Mouse (Mus musculus) layer of hippocampus, postnatal 36 days (tissue): ENCODE measurements around the gene Arsg. TPM values are rescaled to one million over a fixed set of nuclear protein-coding genes. Genes with fewer than 3 reads are reported as not detected.

Experiments used
- DNase-seq, 2 experiments: peaks; one replicate each; pipeline ENCODE4 v3.0.0; 2022
- total RNA-seq, 2 experiments: library from RNA; stranded (reverse); gene quantifications; 2 replicates each; pipeline ENCODE4 v1.2.3; 2021

Arsg gene
- total RNA-seq, 2 experiments from 2014 or later: 9.6 to 12.2 TPM

- DNase-seq: no peak
Observed at GRCm38 (mm10) chr11:109546305-109547001, 73.3 kb downstream of the Arsg start.

- DNase-seq: no peak
Observed at GRCm38 (mm10) chr11:109547652-109548051, 74.5 kb downstream of the Arsg start.

GRCm38 (mm10) chr11:109549599-109550290, 76.6 kb downstream of the Arsg start:
- DNase-seq: no peak

- no peak for DNase-seq
Observed at GRCm38 (mm10) chr11:109553921-109554320, 80.7 kb downstream of the Arsg start.

GRCm38 (mm10) chr11:109554443-109554842, 81.3 kb downstream of the Arsg start:
- no peak for DNase-seq

GRCm38 (mm10) chr11:109556130-109556529, 83.0 kb downstream of the Arsg start:
- no peak for DNase-seq

- DNase-seq: no peak
Observed at GRCm38 (mm10) chr11:109557419-109557818, 84.2 kb downstream of the Arsg start.

GRCm38 (mm10) chr11:109559241-109559640, 86.1 kb downstream of the Arsg start:
- DNase-seq: no peak

GRCm38 (mm10) chr11:109560793-109561257, 87.7 kb downstream of the Arsg start:
- DNase-seq: no peak

- no peak for DNase-seq
Observed at GRCm38 (mm10) chr11:109561445-109561844, 88.3 kb downstream of the Arsg start.

GRCm38 (mm10) chr11:109563708-109564107, 90.5 kb downstream of the Arsg start:
- no peak for DNase-seq

GRCm38 (mm10) chr11:109564466-109565214, 91.5 kb downstream of the Arsg start:
- DNase-seq: no peak

GRCm38 (mm10) chr11:109569007-109569618, 95.9 kb downstream of the Arsg start:
- no peak for DNase-seq

- DNase-seq: no peak
Observed at GRCm38 (mm10) chr11:109569809-109570208, 96.6 kb downstream of the Arsg start.

GRCm38 (mm10) chr11:109572051-109572450, 98.9 kb downstream of the Arsg start:
- DNase-seq: no peak

- no peak for DNase-seq
Observed at GRCm38 (mm10) chr11:109574604-109575003, 101.4 kb downstream of the Arsg start.

- DNase-seq: no peak
Observed at GRCm38 (mm10) chr11:109575832-109576231, 102.7 kb downstream of the Arsg start.

GRCm38 (mm10) chr11:109578536-109578935, 105.4 kb downstream of the Arsg start:
- no peak for DNase-seq

GRCm38 (mm10) chr11:109579999-109580398, 106.8 kb downstream of the Arsg start:
- no peak for DNase-seq

- DNase-seq: no peak
Observed at GRCm38 (mm10) chr11:109583986-109584385, 110.8 kb downstream of the Arsg start.

GRCm38 (mm10) chr11:109584843-109585713, 111.9 kb downstream of the Arsg start:
- peak; percentile 45 to 65 for DNase-seq

- DNase-seq: no peak
Observed at GRCm38 (mm10) chr11:109586424-109586823, 113.2 kb downstream of the Arsg start.
